ENCODE assay signal across 8 mouse cellular contexts in the genomic region with DNA sequence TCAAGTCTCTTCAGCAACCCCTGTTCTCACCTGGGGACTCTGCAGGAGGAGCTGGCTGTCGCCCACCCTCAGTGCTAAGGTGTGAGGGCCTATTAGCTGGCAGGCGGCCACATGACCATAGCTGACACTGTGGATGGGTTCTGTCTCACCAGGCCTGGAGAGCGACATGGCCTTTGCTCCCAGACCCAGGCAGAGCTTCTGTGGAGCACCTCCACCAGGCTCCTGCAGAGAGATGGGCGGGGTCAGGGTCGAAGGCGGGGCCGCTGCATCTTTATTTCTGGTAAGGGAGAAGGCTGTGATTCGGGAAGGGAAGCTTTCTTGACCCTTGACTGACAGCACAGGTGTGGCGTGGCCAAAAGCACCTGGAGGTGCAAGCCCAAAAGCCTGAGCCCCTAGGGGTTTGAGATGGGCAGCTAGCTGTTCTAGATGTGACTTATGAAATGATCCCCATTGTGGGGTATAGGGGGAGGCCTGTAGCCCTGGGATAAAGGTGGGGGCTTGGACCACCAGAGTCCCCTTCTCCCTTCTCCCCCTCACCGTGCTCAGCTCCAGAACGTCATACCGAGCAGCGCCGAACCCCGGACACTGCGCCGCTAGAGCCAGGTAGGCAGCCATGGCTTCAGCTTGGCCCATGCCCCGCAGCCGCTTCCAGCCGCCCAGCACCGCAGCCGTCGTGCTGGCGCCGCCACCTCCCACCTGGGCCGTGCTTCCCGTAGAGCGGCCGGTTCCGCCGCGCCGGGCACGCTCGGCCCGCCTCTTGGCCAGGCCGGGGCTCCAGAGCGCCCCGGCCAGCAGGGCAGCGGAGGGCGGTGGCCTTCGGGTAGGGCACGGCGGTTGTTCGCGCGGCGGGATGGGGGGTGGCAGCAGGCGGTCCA. TPM values are rescaled to one million over a fixed set of nuclear protein-coding genes. Genes with fewer than 3 reads are reported as not detected.
DNase-seq lines count a peak whose midpoint lies in the region; ATAC-seq and TF ChIP-seq lines count a peak whose summit lies in the region.

No protein-coding gene starts in this region.

- H3K4me2 ChIP-seq in embryonic facial prominence, embryonic 15.5 days (replicated peaks): peak overlapping the region; percentile 45
- H3K4me2 ChIP-seq in midbrain, embryonic 16.5 days (ENCODE audit: low read length): peak overlapping the region; percentile 33

- no peak overlapping the region for H3K4me3 ChIP-seq in cerebellum, adult 2 months (replicated peaks; ENCODE audit: insufficient read depth, low read depth, low read length)
- peak overlapping the region; percentile 25 for H3K4me3 ChIP-seq in embryonic facial prominence, embryonic 15.5 days (replicated peaks)
- peak overlapping the region; percentile 22 for H3K4me3 ChIP-seq in midbrain, embryonic 16.5 days (ENCODE audit: low read depth, low read length)

- 29% methylated on average over 49 of the region's 49 CpGs for WGBS in cerebellum, adult 2 months
- WGBS in embryonic facial prominence, embryonic 15.5 days: 22% methylated on average over 49 of the region's 49 CpGs
- 18% methylated on average over 47 of the region's 49 CpGs for WGBS in midbrain, embryonic 16.5 days

- peak overlapping the region; percentile 8; the same call in 1 of the 2 replicates for H3K27ac ChIP-seq in cerebellum, adult 2 months (ENCODE audit: insufficient read depth, low read length)
- no peak overlapping the region for H3K27ac ChIP-seq in embryonic facial prominence, embryonic 15.5 days (replicated peaks)
- H3K27ac ChIP-seq in midbrain, embryonic 16.5 days (ENCODE audit: low read length): no peak overlapping the region

- 0 out of 2 replicates have a peak overlapping the region, but pooled peaks have one; percentile 12 for H3K9ac ChIP-seq in embryonic facial prominence, embryonic 15.5 days
- no peak overlapping the region for H3K9ac ChIP-seq in midbrain, embryonic 16.5 days (ENCODE audit: low read depth, low read length)

- H3K4me1 ChIP-seq in cerebellum, adult 2 months (ENCODE audit: control insufficient read depth, insufficient read depth, low read length): peaks cover 30% of the 10 kb centered on the region
- peaks cover 55% of the 10 kb centered on the region for H3K4me1 ChIP-seq in embryonic facial prominence, embryonic 15.5 days
- H3K4me1 ChIP-seq in midbrain, embryonic 16.5 days (ENCODE audit: control insufficient read depth, insufficient read depth, low read length): peaks cover under 1% of the 10 kb centered on the region; the same call in 1 of the 2 replicates

- no peak for ATAC-seq in embryonic facial prominence, embryonic 15.5 days (ENCODE audit: insufficient number of reproducible peaks, low FRiP score, low TSS enrichment, low read depth)
- no peak for ATAC-seq in midbrain, embryonic 16.5 days

- DNase-seq in cerebellum, adult 2 months: peak; percentile 37 to 51
- no peak for DNase-seq in cerebellum, adult 8-10 months
- peak; percentile 72 for DNase-seq in kidney, adult 9 months
- no peak for DNase-seq in adrenal gland, adult 2 months
- DNase-seq in layer of hippocampus, adult 9-11 months: no peak
- DNase-seq in T-cell, adult 2 months (ENCODE audit: low spot score): no peak

- no peak for TF ChIP-seq POLR2A in cerebellum, adult 2 months (IDR thresholded peaks at IDR 0.05; ENCODE audit: borderline replicate concordance, insufficient read depth, low read length)

- no peak for TF ChIP-seq CTCF in cerebellum, adult 2 months (IDR thresholded peaks at IDR 0.05; ENCODE audit: borderline replicate concordance, insufficient read depth, low read depth, low read length)

- H3K9me3 ChIP-seq in embryonic facial prominence, embryonic 15.5 days (replicated peaks): no peaks in the 10 kb centered on the region
- H3K9me3 ChIP-seq in midbrain, embryonic 16.5 days (replicated peaks; ENCODE audit: control insufficient read depth, low read length, poor library complexity, severe bottlenecking): no peaks in the 10 kb centered on the region

- peaks cover 55% of the 10 kb centered on the region for H3K36me3 ChIP-seq in embryonic facial prominence, embryonic 15.5 days
- H3K36me3 ChIP-seq in midbrain, embryonic 16.5 days (ENCODE audit: control insufficient read depth, insufficient read depth, low read length): peaks cover 16% of the 10 kb centered on the region

- no peaks in the 10 kb centered on the region for H3K27me3 ChIP-seq in cerebellum, adult 2 months (ENCODE audit: control insufficient read depth, insufficient read depth, low read length)
- peaks cover 60% of the 10 kb centered on the region for H3K27me3 ChIP-seq in embryonic facial prominence, embryonic 15.5 days
- H3K27me3 ChIP-seq in midbrain, embryonic 16.5 days (ENCODE audit: control insufficient read depth, insufficient read depth, low read depth, low read length): peaks cover 62% of the 10 kb centered on the region

RNA-seq across cellular contexts. Expression of gene Cntnap1, which starts 6.6 kb away (rescaled TPM):
- 151 and 169 TPM in 2 replicates for polyA plus RNA-seq in cerebellum, adult 2 months (2012; rRNA removed)
- polyA plus RNA-seq in embryonic facial prominence, embryonic 15.5 days (2015; fragmentation: Nextera tagmentation; extraction: Ambion mirVana): 2.0 and 2.2 TPM in 2 replicates
- polyA plus RNA-seq in midbrain, embryonic 16.5 days (2015; fragmentation: Nextera tagmentation; extraction: Ambion mirVana): 4.2 and 4.7 TPM in 2 replicates
- 1 to 10 TPM; 6.8 TPM for total RNA-seq in adrenal gland, adult 2 months (2021)
- polyA plus RNA-seq in adrenal gland, adult 2 months (2012; rRNA removed): 9.3 and 9.4 TPM in 2 replicates

RNA-seq across cellular contexts. Expression of gene Plekhh3, which starts 7.4 kb away (rescaled TPM):
- 67.6 and 71.0 TPM in 2 replicates for polyA plus RNA-seq in cerebellum, adult 2 months (2012; rRNA removed)
- 27.2 and 28.7 TPM in 2 replicates for polyA plus RNA-seq in embryonic facial prominence, embryonic 15.5 days (2015; fragmentation: Nextera tagmentation; extraction: Ambion mirVana)
- polyA plus RNA-seq in midbrain, embryonic 16.5 days (2015; fragmentation: Nextera tagmentation; extraction: Ambion mirVana): 6.5 and 7.6 TPM in 2 replicates
- total RNA-seq in adrenal gland, adult 2 months (2021): 10 to 100 TPM; 19.4 to 39.7 TPM
- 112 and 122 TPM in 2 replicates for polyA plus RNA-seq in adrenal gland, adult 2 months (2012; rRNA removed)

RNA-seq across cellular contexts. Expression of gene Tubg2, which starts 8.0 kb away (rescaled TPM):
- 44.3 and 47.8 TPM in 2 replicates for polyA plus RNA-seq in cerebellum, adult 2 months (2012; rRNA removed)
- polyA plus RNA-seq in embryonic facial prominence, embryonic 15.5 days (2015; fragmentation: Nextera tagmentation; extraction: Ambion mirVana): 11.1 and 11.9 TPM in 2 replicates
- 62.9 and 71.4 TPM in 2 replicates for polyA plus RNA-seq in midbrain, embryonic 16.5 days (2015; fragmentation: Nextera tagmentation; extraction: Ambion mirVana)
- total RNA-seq in adrenal gland, adult 2 months (2021): 1 to 10 TPM; 6.2 to 7.5 TPM
- polyA plus RNA-seq in adrenal gland, adult 2 months (2012; rRNA removed): 5.5 and 6.0 TPM in 2 replicates

RNA-seq across cellular contexts. Expression of gene Ccr10, which starts 11.5 kb away (rescaled TPM):
- 0.82 and 1.0 TPM in 2 replicates for polyA plus RNA-seq in cerebellum, adult 2 months (2012; rRNA removed)
- polyA plus RNA-seq in embryonic facial prominence, embryonic 15.5 days (2015; fragmentation: Nextera tagmentation; extraction: Ambion mirVana): 0.24 and 0.50 TPM in 2 replicates
- polyA plus RNA-seq in midbrain, embryonic 16.5 days (2015; fragmentation: Nextera tagmentation; extraction: Ambion mirVana): 0.47 and 0.62 TPM in 2 replicates
- under 1 TPM; 0.26 to 0.83 TPM for total RNA-seq in adrenal gland, adult 2 months (2021)
- 0.84 and 1.6 TPM in 2 replicates for polyA plus RNA-seq in adrenal gland, adult 2 months (2012; rRNA removed)

RNA-seq across cellular contexts. Expression of gene Tubg1, which starts 44.0 kb away (rescaled TPM):
- 39.1 and 39.3 TPM in 2 replicates for polyA plus RNA-seq in cerebellum, adult 2 months (2012; rRNA removed)
- polyA plus RNA-seq in embryonic facial prominence, embryonic 15.5 days (2015; fragmentation: Nextera tagmentation; extraction: Ambion mirVana): 69.7 and 73.4 TPM in 2 replicates
- 72.6 and 75.0 TPM in 2 replicates for polyA plus RNA-seq in midbrain, embryonic 16.5 days (2015; fragmentation: Nextera tagmentation; extraction: Ambion mirVana)
- total RNA-seq in adrenal gland, adult 2 months (2021): 10 to 100 TPM; 42.9 to 43.0 TPM
- polyA plus RNA-seq in adrenal gland, adult 2 months (2012; rRNA removed): 15.2 and 42.7 TPM in 2 replicates

Comparison
In these comparisons a context has a peak if more than half of its experiments do, and no peak if none do; other contexts are left out.
1. DNase-seq: peak in cerebellum, adult 2 months (2 of 2) and kidney, adult 9 months (single experiment); none in cerebellum, adult 8-10 months (single experiment), adrenal gland, adult 2 months (single experiment), layer of hippocampus, adult 9-11 months (single experiment) and T-cell, adult 2 months (single experiment).
2. RNA of gene Cntnap1, which starts 6.6 kb away (polyA plus RNA-seq): 151 to 169 TPM in cerebellum, adult 2 months; 9.3 to 9.4 TPM in adrenal gland, adult 2 months, 4.2 to 4.7 TPM in midbrain, embryonic 16.5 days and 2.0 to 2.2 TPM in embryonic facial prominence, embryonic 15.5 days; every median in the first group is over 10 times any median in the second.